Comparison of ENCODE assay signal across 16 mouse cellular contexts in the genomic region with DNA sequence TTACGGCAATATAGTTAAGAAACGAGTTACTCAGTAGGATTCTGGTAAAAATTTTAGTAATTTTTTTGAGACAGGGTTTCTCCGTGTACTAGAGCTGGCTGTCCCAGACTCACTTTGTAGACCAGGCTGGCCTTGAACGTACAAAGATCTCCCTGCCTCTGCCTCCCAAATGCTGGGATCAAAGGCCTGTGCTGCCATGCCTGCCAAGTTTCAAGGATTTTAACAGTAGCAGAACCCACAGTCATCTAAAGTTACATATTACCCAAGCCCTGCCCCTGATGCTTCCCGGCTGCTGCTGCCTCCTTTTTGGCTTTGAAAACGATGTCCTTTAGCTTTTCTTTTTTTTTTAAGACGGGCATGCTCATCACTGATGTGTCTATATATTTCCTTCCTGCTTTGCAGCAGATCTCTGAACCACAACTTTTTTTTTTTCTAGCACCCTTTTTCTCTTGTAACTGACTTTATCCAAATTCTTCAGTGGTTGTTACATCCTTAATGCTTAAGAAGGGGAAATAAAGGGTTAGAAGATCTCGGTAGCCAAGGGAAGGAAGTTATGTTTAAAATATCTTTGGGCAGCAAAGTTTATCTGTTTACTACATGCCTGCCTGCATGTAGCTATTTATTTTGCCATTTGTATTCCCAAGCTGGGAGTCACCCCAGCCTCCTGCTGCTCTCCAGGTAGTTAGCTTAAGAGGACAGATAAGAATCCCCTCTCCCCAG. TPM values are rescaled to one million over a fixed set of nuclear protein-coding genes. Genes with fewer than 3 reads are reported as not detected.
DNase-seq lines count a peak whose midpoint lies in the region; ATAC-seq and TF ChIP-seq lines count a peak whose summit lies in the region.
"Had no signal": no experiment of that assay in that cellular context is flagged by ENCODE, and none has a peak within 500 bp of the region (broad histone marks: within the 10 kb centered on the region; RNA-seq: fewer than 3 reads in every experiment).

No protein-coding gene starts in this region.

- 53% methylated on average over 8 of the region's 8 CpGs for WGBS in lung, embryonic 14.5 days
- 25% methylated on average over 8 of the region's 8 CpGs for WGBS in liver, postnatal 0 days (ENCODE audit: insufficient replicate concordance)

- H3K4me3 ChIP-seq in lung, embryonic 14.5 days (ENCODE audit: low read depth, low read length): no peak overlapping the region
- no peak overlapping the region for H3K4me3 ChIP-seq in bone marrow macrophage, adult 2 months (ENCODE audit: insufficient read depth, low read length)
- no peak overlapping the region for H3K4me3 ChIP-seq in liver, postnatal 0 days (ENCODE audit: low read depth, low read length)
- H3K4me3 ChIP-seq: hindbrain, embryonic 10.5 days; intestine, embryonic 15.5 days; neural tube, embryonic 15.5 days had no signal

- TF ChIP-seq CTCF in lung, embryonic 14.5 days (IDR thresholded peaks at IDR 0.05; ENCODE audit: low read depth): no peak
- TF ChIP-seq CTCF in bone marrow macrophage, adult 2 months (IDR thresholded peaks at IDR 0.05; ENCODE audit: low read depth, low read length): no peak
- TF ChIP-seq CTCF in liver, postnatal 0 days (IDR thresholded peaks at IDR 0.05; ENCODE audit: low read depth): no peak

- no peaks in the 10 kb centered on the region for H3K36me3 ChIP-seq in lung, embryonic 14.5 days (ENCODE audit: insufficient read depth)
- H3K36me3 ChIP-seq in liver, postnatal 0 days (replicated peaks; ENCODE audit: insufficient read depth, low read length): no peaks in the 10 kb centered on the region
- H3K36me3 ChIP-seq: hindbrain, embryonic 10.5 days; intestine, embryonic 15.5 days; neural tube, embryonic 15.5 days had no signal

- ATAC-seq in lung, embryonic 14.5 days (ENCODE audit: insufficient read depth): no peak
- ATAC-seq in liver, postnatal 0 days: no peak
- ATAC-seq: intestine, embryonic 15.5 days had no signal

- no peaks in the 10 kb centered on the region for H3K9me3 ChIP-seq in lung, embryonic 14.5 days (ENCODE audit: low read depth, low read length)
- no peaks in the 10 kb centered on the region for H3K9me3 ChIP-seq in liver, postnatal 0 days (ENCODE audit: low read length)
- H3K9me3 ChIP-seq: hindbrain, embryonic 10.5 days; intestine, embryonic 15.5 days; neural tube, embryonic 15.5 days had no signal

- peak; percentile 21 for DNase-seq in lung, embryonic 14.5 days
- DNase-seq in lung, adult 18-20 months: no peak
- peak; percentile 41 for DNase-seq in CD4-positive, CD25-positive, alpha-beta regulatory T cell, adult 2 months (ENCODE audit: low read depth, low spot score)
- no peak for DNase-seq in liver, postnatal 0 days
- DNase-seq in urinary bladder, postnatal 4 days (ENCODE audit: low spot score in 2 of 2): no peak
- no peak for DNase-seq in urinary bladder, postnatal 10 days (ENCODE audit: low spot score)
- DNase-seq in testis, postnatal 10 days (ENCODE audit: low spot score): no peak
- DNase-seq: cerebellum, postnatal 36 days; kidney, postnatal 25 days had no signal

- H3K27me3 ChIP-seq in lung, embryonic 14.5 days (ENCODE audit: insufficient read depth, low read length): no peaks in the 10 kb centered on the region
- H3K27me3 ChIP-seq in liver, postnatal 0 days (ENCODE audit: insufficient read depth, low read length): no peaks in the 10 kb centered on the region
- H3K27me3 ChIP-seq: intestine, embryonic 15.5 days; neural tube, embryonic 15.5 days had no signal

- H3K27ac ChIP-seq in lung, embryonic 14.5 days (ENCODE audit: low read depth): no peak overlapping the region; the same call in 1 of the 2 replicates
- peak overlapping the region; percentile 67 for H3K27ac ChIP-seq in bone marrow macrophage, adult 2 months (ENCODE audit: insufficient read depth, low read depth, low read length)
- H3K27ac ChIP-seq in liver, postnatal 0 days (ENCODE audit: low read depth): peak overlapping the region; percentile 55
- H3K27ac ChIP-seq: hindbrain, embryonic 10.5 days; intestine, embryonic 15.5 days; liver, embryonic 14.5 days; neural tube, embryonic 15.5 days; stomach, postnatal 0 days had no signal

- H3K9ac ChIP-seq in lung, embryonic 14.5 days: no peak overlapping the region
- no peak overlapping the region for H3K9ac ChIP-seq in liver, postnatal 0 days (replicated peaks)
- H3K9ac ChIP-seq: intestine, embryonic 15.5 days; liver, embryonic 14.5 days; neural tube, embryonic 15.5 days had no signal

- no peak for TF ChIP-seq EP300 in liver, postnatal 0 days (IDR thresholded peaks at IDR 0.05; ENCODE audit: low read depth)

- no peak overlapping the region for H3K4me2 ChIP-seq in lung, embryonic 14.5 days
- no peak overlapping the region for H3K4me2 ChIP-seq in liver, postnatal 0 days (ENCODE audit: low read depth, low read length)
- H3K4me2 ChIP-seq: intestine, embryonic 15.5 days; midbrain, embryonic 11.5 days; neural tube, embryonic 15.5 days had no signal

- no peak for TF ChIP-seq POLR2A in bone marrow macrophage, adult 2 months (IDR thresholded peaks at IDR 0.05; ENCODE audit: borderline replicate concordance, low read depth, low read length)

- H3K4me1 ChIP-seq in lung, embryonic 14.5 days (ENCODE audit: insufficient read depth): no peaks in the 10 kb centered on the region
- H3K4me1 ChIP-seq in bone marrow macrophage, adult 2 months (ENCODE audit: control insufficient read depth, insufficient read depth, low read length): peaks cover 19% of the 10 kb centered on the region
- H3K4me1 ChIP-seq in liver, postnatal 0 days (ENCODE audit: insufficient read depth): 0 out of 2 replicates have a peak, but pooled peaks cover 2% of the 10 kb centered on the region
- H3K4me1 ChIP-seq: intestine, embryonic 15.5 days had no signal

RNA-seq across cellular contexts. Expression of gene Rap1b, which starts 10.3 kb away (rescaled TPM):
- 214 and 220 TPM in 2 replicates for polyA plus RNA-seq in lung, embryonic 14.5 days (2014; fragmentation: Nextera tagmentation; extraction: Ambion mirVana)
- 454 and 458 TPM in 2 replicates for polyA plus RNA-seq in bone marrow macrophage, adult 2 months (2012; ENCODE audit: insufficient read depth, insufficient read length, missing spikeins)
- polyA plus RNA-seq in liver, postnatal 0 days (2015; fragmentation: Nextera tagmentation; extraction: Ambion mirVana): 103 and 105 TPM in 2 replicates

Comparison
In these comparisons a context has a peak if more than half of its experiments do, and no peak if none do; other contexts are left out.
1. DNase-seq: peak in lung, embryonic 14.5 days (single experiment) and CD4-positive, CD25-positive, alpha-beta regulatory T cell, adult 2 months (single experiment); none in lung, adult 18-20 months (0 of 2), liver, postnatal 0 days (single experiment), urinary bladder, postnatal 4 days (0 of 2), urinary bladder, postnatal 10 days (single experiment) and testis, postnatal 10 days (single experiment).